ENCODE assay signal across 24 mouse cellular contexts in genomic region chr17:60937754-60938508, GRCm38 (mm10).
DNase-seq lines count a peak whose midpoint lies in the region; ATAC-seq and TF ChIP-seq lines count a peak whose summit lies in the region.
"Had no signal": no experiment of that assay in that cellular context is flagged by ENCODE, and none has a peak within 500 bp of the region (broad histone marks: within the 10 kb centered on the region; RNA-seq: fewer than 3 reads in every experiment).

No protein-coding gene starts in this region.

- H3K4me1 ChIP-seq in intestine, embryonic 14.5 days (replicated peaks; ENCODE audit: control insufficient read depth, insufficient read depth, low read length), result no peaks in the 10 kb centered on the region
- no peaks in the 10 kb centered on the region for H3K4me1 ChIP-seq in intestine, postnatal 0 days (replicated peaks; ENCODE audit: control insufficient read depth, insufficient read depth, low read length)
- peaks cover 0 to 5% of the 10 kb centered on the region in 2 experiments; a peak in 3 of 4 replicates for H3K4me1 ChIP-seq in MEL (ENCODE audit: control insufficient read depth in 1 of 2, insufficient read depth in 2 of 2, low read length in 2 of 2)
- H3K4me1 ChIP-seq in stomach, embryonic 15.5 days, result no peaks in the 10 kb centered on the region
- H3K4me1 ChIP-seq: hindbrain, embryonic 10.5 days; hindbrain, embryonic 13.5 days had no signal

- WGBS in intestine, embryonic 14.5 days, result 41% methylated on average over 1 of the region's 1 CpGs
- WGBS in intestine, postnatal 0 days, result 24% methylated on average over 1 of the region's 1 CpGs
- WGBS in stomach, embryonic 15.5 days, result 39% methylated on average over 1 of the region's 1 CpGs

- TF ChIP-seq RAD21 in MEL (IDR thresholded peaks at IDR 0.05; ENCODE audit: low read depth, low read length), result no peak

- no peak for DNase-seq in intestine, embryonic 14.5 days (ENCODE audit: low spot score)
- DNase-seq in MEL (ENCODE audit: low read depth, low spot score), result no peak
- DNase-seq in embryo, embryonic 10.5 days (ENCODE audit: low spot score), result no peak
- no peak for DNase-seq in embryo, embryonic 9.5 days (ENCODE audit: extremely low spot score)
- DNase-seq: adrenal gland, adult 2 months; adrenal gland, postnatal 14 days; B cell, adult 2 months; cerebellum, adult 11 months; cerebellum, adult 2 months; cerebellum, adult 9-11 months; cerebellum, postnatal 25 days; embryo, embryonic 11 days; forebrain, postnatal 0 days; gastrocnemius, adult 2 months; gastrocnemius, postnatal 14 days; heart, adult 11 months; kidney, adult 18-20 months had no signal

- no peak overlapping the region for H3K27ac ChIP-seq in intestine, embryonic 14.5 days (ENCODE audit: low read depth)
- H3K27ac ChIP-seq in intestine, postnatal 0 days (ENCODE audit: low read depth, low read length), result no peak overlapping the region
- no peak overlapping the region for H3K27ac ChIP-seq in MEL (ENCODE audit: control insufficient read depth, low read depth, low read length)
- no peak overlapping the region for H3K27ac ChIP-seq in stomach, embryonic 15.5 days
- H3K27ac ChIP-seq: gastrocnemius, adult 2 months; hindbrain, embryonic 10.5 days; hindbrain, embryonic 13.5 days had no signal

- peak in 1 of 2 experiments; percentile 21; a peak in 1 of 4 replicates for TF ChIP-seq EP300 in MEL (IDR thresholded peaks at IDR 0.05; ENCODE audit: low read depth in 1 of 2, low read length in 2 of 2)

- no peak for TF ChIP-seq CTCF in intestine, postnatal 0 days (IDR thresholded peaks at IDR 0.05; ENCODE audit: low read depth)
- no peak for TF ChIP-seq CTCF in MEL (IDR thresholded peaks at IDR 0.05 in 2 of 3, conservative IDR thresholded peaks at IDR 0.05 in 1 of 3; ENCODE audit: control insufficient read depth in 1 of 3, insufficient read depth in 1 of 3, low read depth in 2 of 3, low read length in 3 of 3, poor library complexity in 1 of 3, severe bottlenecking in 1 of 3)

- H3K9me3 ChIP-seq in intestine, embryonic 14.5 days (ENCODE audit: control insufficient read depth, low read length), result no peaks in the 10 kb centered on the region
- H3K9me3 ChIP-seq in intestine, postnatal 0 days (ENCODE audit: control insufficient read depth), result no peaks in the 10 kb centered on the region
- H3K9me3 ChIP-seq in MEL (replicated peaks; ENCODE audit: insufficient read depth, low read length), result no peaks in the 10 kb centered on the region
- no peaks in the 10 kb centered on the region for H3K9me3 ChIP-seq in stomach, embryonic 15.5 days
- H3K9me3 ChIP-seq: hindbrain, embryonic 10.5 days; hindbrain, embryonic 13.5 days had no signal

- H3K4me3 ChIP-seq in intestine, embryonic 14.5 days (ENCODE audit: low read depth, low read length), result no peak overlapping the region
- no peak overlapping the region for H3K4me3 ChIP-seq in intestine, postnatal 0 days (ENCODE audit: low read depth, low read length)
- no peak overlapping the region for H3K4me3 ChIP-seq in MEL (ENCODE audit: control insufficient read depth in 1 of 2, insufficient read depth in 1 of 2, low read depth in 2 of 2, low read length in 2 of 2)
- H3K4me3 ChIP-seq in stomach, embryonic 15.5 days (replicated peaks), result no peak overlapping the region
- H3K4me3 ChIP-seq: gastrocnemius, adult 2 months; hindbrain, embryonic 10.5 days; hindbrain, embryonic 13.5 days had no signal

- no peaks in the 10 kb centered on the region for H3K27me3 ChIP-seq in intestine, embryonic 14.5 days (replicated peaks; ENCODE audit: control insufficient read depth, insufficient read depth, low read length)
- H3K27me3 ChIP-seq in intestine, postnatal 0 days (replicated peaks; ENCODE audit: control insufficient read depth, insufficient read depth, low read length), result no peaks in the 10 kb centered on the region
- H3K27me3 ChIP-seq in MEL (ENCODE audit: control insufficient read depth in 1 of 2, insufficient read depth in 2 of 2, low read length in 2 of 2), result no peaks in the 10 kb centered on the region
- H3K27me3 ChIP-seq in stomach, embryonic 15.5 days (replicated peaks), result no peaks in the 10 kb centered on the region
- H3K27me3 ChIP-seq: hindbrain, embryonic 13.5 days had no signal

- H3K79me2 ChIP-seq in MEL (ENCODE audit: control insufficient read depth, insufficient read depth, low read length, poor library complexity), result no peaks in the 10 kb centered on the region

- H3K4me2 ChIP-seq in intestine, embryonic 14.5 days (ENCODE audit: low read length), result no peak overlapping the region
- H3K4me2 ChIP-seq in intestine, postnatal 0 days (replicated peaks; ENCODE audit: low read depth), result no peak overlapping the region
- H3K4me2 ChIP-seq in stomach, embryonic 15.5 days, result no peak overlapping the region
- H3K4me2 ChIP-seq: heart, embryonic 11.5 days; hindbrain, embryonic 13.5 days had no signal

- peak; percentile 50; the same call in 1 of the 2 replicates for ATAC-seq in intestine, embryonic 14.5 days (replicated peaks; ENCODE audit: low FRiP score, low TSS enrichment, low read depth)
- no peak for ATAC-seq in intestine, postnatal 0 days
- ATAC-seq in stomach, embryonic 15.5 days (ENCODE audit: insufficient read depth, low FRiP score, low read depth), result peak; percentile 50; the same call in 1 of the 2 replicates
- ATAC-seq: forebrain, embryonic 14.5 days; forebrain, postnatal 0 days; hindbrain, embryonic 16.5 days had no signal

- no peaks in the 10 kb centered on the region for H3K36me3 ChIP-seq in intestine, embryonic 14.5 days (ENCODE audit: control insufficient read depth, insufficient read depth, low read length)
- no peaks in the 10 kb centered on the region for H3K36me3 ChIP-seq in intestine, postnatal 0 days (ENCODE audit: control insufficient read depth, insufficient read depth)
- H3K36me3 ChIP-seq in MEL (ENCODE audit: control insufficient read depth in 1 of 2, insufficient read depth in 2 of 2, low read length in 2 of 2), result peaks cover 0 to 12% of the 10 kb centered on the region in 2 experiments; a peak in 2 of 4 replicates
- H3K36me3 ChIP-seq in stomach, embryonic 15.5 days, result no peaks in the 10 kb centered on the region
- H3K36me3 ChIP-seq: hindbrain, embryonic 10.5 days; hindbrain, embryonic 13.5 days had no signal

- H3K9ac ChIP-seq in intestine, embryonic 14.5 days (ENCODE audit: low read length), result no peak overlapping the region
- H3K9ac ChIP-seq in intestine, postnatal 0 days (ENCODE audit: low read depth, low read length), result no peak overlapping the region
- no peak overlapping the region for H3K9ac ChIP-seq in MEL (ENCODE audit: control insufficient read depth, low read depth, low read length, poor library complexity, severe bottlenecking)
- H3K9ac ChIP-seq in stomach, embryonic 15.5 days, result no peak overlapping the region
- H3K9ac ChIP-seq: forebrain, postnatal 0 days; hindbrain, embryonic 13.5 days had no signal

- no peak for TF ChIP-seq POLR2A in MEL (IDR thresholded peaks at IDR 0.05; ENCODE audit: control insufficient read depth in 1 of 2, insufficient read depth in 1 of 2, low read depth in 1 of 2, low read length in 2 of 2, poor library complexity in 1 of 2)

TF ChIP-seq in MEL, 35 proteins besides CTCF, POLR2A, EP300 and RAD21:
- TF ChIP-seq MAFK (IDR thresholded peaks at IDR 0.05; ENCODE audit: borderline replicate concordance, low read depth, low read length) (no peak), POLR2AphosphoS2 (IDR thresholded peaks at IDR 0.05; ENCODE audit: low read length) (no peak), GATA1 (IDR thresholded peaks at IDR 0.05; ENCODE audit: low read depth, low read length) (peak; percentile 18; the same call in 1 of the 2 replicates), CHD1 (IDR thresholded peaks at IDR 0.05; ENCODE audit: low read depth, low read length) (no peak), SIN3A (IDR thresholded peaks at IDR 0.05; ENCODE audit: low read length) (no peak), ZC3H11A (IDR thresholded peaks at IDR 0.05; ENCODE audit: low read depth, low read length) (no peak), MXI1 (IDR thresholded peaks at IDR 0.05; ENCODE audit: low read depth, low read length) (no peak)
